Comparison of ENCODE assay signal across 8 mouse cellular contexts in the genomic region with DNA sequence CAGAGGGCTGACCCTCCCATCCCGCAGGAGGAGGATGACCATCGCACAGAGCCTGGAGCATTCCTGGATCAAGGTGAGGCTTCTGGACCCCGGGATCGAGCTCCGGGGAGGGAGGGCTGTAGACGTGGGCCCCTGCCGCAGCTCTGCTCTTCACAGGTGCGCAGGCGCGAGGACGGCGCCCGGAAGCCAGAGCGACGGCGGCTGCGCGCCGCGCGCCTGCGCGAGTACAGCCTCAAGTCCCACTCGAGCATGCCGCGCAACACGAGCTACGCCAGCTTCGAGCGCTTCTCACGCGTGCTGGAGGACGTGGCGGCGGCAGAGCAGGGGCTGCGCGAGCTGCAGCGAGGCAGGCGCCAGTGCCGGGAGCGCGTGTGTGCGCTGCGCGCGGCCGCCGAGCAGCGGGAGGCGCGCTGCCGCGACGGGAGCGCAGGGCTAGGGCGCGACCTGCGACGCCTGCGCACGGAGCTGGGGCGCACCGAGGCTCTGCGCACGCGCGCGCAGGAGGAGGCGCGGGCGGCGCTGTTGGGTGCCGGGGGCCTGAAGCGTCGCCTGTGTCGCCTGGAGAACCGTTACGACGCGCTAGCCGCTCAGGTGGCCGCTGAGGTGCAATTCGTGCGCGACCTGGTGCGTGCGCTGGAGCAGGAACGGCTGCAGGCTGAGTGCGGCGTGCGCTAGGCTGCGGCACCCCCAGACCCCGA. TPM values are rescaled to one million over a fixed set of nuclear protein-coding genes. Genes with fewer than 3 reads are reported as not detected.
DNase-seq lines count a peak whose midpoint lies in the region; ATAC-seq and TF ChIP-seq lines count a peak whose summit lies in the region.

No protein-coding gene starts in this region.

- H3K79me2 ChIP-seq in CH12.LX (replicated peaks; ENCODE audit: control insufficient read depth, extremely low read depth, insufficient read depth, poor library complexity, severe bottlenecking), result no peaks in the 10 kb centered on the region

- ATAC-seq in forebrain, embryonic 15.5 days (replicated peaks), result peak; percentile 90
- peak; percentile 87 for ATAC-seq in neural tube, embryonic 14.5 days (ENCODE audit: low read depth)

- H3K4me3 ChIP-seq in CH12.LX (replicated peaks in 1 of 3; ENCODE audit: low read depth in 2 of 3, low read length in 2 of 3, poor library complexity in 1 of 3), result peak overlapping the region; percentile 49 to 86 (median 59)
- H3K4me3 ChIP-seq in forebrain, embryonic 15.5 days, result peak overlapping the region; percentile 71
- peak overlapping the region; percentile 63 for H3K4me3 ChIP-seq in layer of hippocampus, adult 2 months
- peak overlapping the region; percentile 56 for H3K4me3 ChIP-seq in neural tube, embryonic 14.5 days (ENCODE audit: low read depth, low read length)

- TF ChIP-seq CTCF in CH12.LX (conservative IDR thresholded peaks at IDR 0.05 in 1 of 2, IDR thresholded peaks at IDR 0.05 in 1 of 2; ENCODE audit: low read depth in 2 of 2, low read length in 2 of 2), result 0 out of 4 replicates have a peak, but pooled peaks of 1 of the 2 experiments have one; percentile 6
- TF ChIP-seq CTCF in layer of hippocampus, adult 2 months (conservative IDR thresholded peaks at IDR 0.05), result no peak

- TF ChIP-seq EP300 in CH12.LX (IDR thresholded peaks at IDR 0.05; ENCODE audit: low read length), result no peak

- H3K27ac ChIP-seq in CH12.LX (ENCODE audit: insufficient read depth, low read depth), result peak overlapping the region; percentile 88
- peak overlapping the region; percentile 97 for H3K27ac ChIP-seq in forebrain, embryonic 15.5 days (replicated peaks)
- H3K27ac ChIP-seq in layer of hippocampus, adult 2 months, result peak overlapping the region; percentile 98
- H3K27ac ChIP-seq in neural tube, embryonic 14.5 days (ENCODE audit: low read depth, low read length), result peak overlapping the region; percentile 97

- in situ Hi-C loops in CH12.LX (cut with MboI; ENCODE audit: low pct_ligation_motif_present, low pct_unique_long_range_greater_than_20kb, low sequenced_read_pairs), result loop anchor here (10.0 kb wide), 1 partner anchor 162 kb away; a partner anchor contains a TSS

- peak; percentile 89 for TF ChIP-seq POLR2A in CH12.LX (IDR thresholded peaks at IDR 0.05; ENCODE audit: low read depth, low read length)

- peak overlapping the region; percentile 67 for H3K4me2 ChIP-seq in CH12.LX (ENCODE audit: insufficient read depth, low read depth, poor library complexity, severe bottlenecking)
- H3K4me2 ChIP-seq in forebrain, embryonic 15.5 days (replicated peaks), result peak overlapping the region; percentile 90
- peak overlapping the region; percentile 98 for H3K4me2 ChIP-seq in neural tube, embryonic 14.5 days (ENCODE audit: low read depth, low read length)

- WGBS in forebrain, embryonic 15.5 days, result under 1% methylated on average over 89 of the region's 93 CpGs
- WGBS in neural tube, embryonic 14.5 days, result under 1% methylated on average over 92 of the region's 93 CpGs

- H3K9me3 ChIP-seq in CH12.LX (replicated peaks; ENCODE audit: low read length), result no peaks in the 10 kb centered on the region
- H3K9me3 ChIP-seq in forebrain, embryonic 15.5 days, result no peaks in the 10 kb centered on the region
- no peaks in the 10 kb centered on the region for H3K9me3 ChIP-seq in neural tube, embryonic 14.5 days (ENCODE audit: control insufficient read depth, low read length)

- intact Hi-C loops in heart, postnatal 36 days (cut with DNase I), result loop anchor here (10.0 kb wide), 1 partner anchor 252 kb away; no protein-coding TSS in a partner anchor

- TF ChIP-seq RAD21 in CH12.LX (IDR thresholded peaks at IDR 0.05; ENCODE audit: low read depth, low read length), result no peak

- H3K9ac ChIP-seq in CH12.LX (ENCODE audit: insufficient read depth, low read depth), result peak overlapping the region; percentile 67
- H3K9ac ChIP-seq in forebrain, embryonic 15.5 days (replicated peaks), result peak overlapping the region; percentile 77
- peak overlapping the region; percentile 78 for H3K9ac ChIP-seq in neural tube, embryonic 14.5 days (replicated peaks; ENCODE audit: low read depth, low read length)

- peaks cover 5% of the 10 kb centered on the region for H3K27me3 ChIP-seq in CH12.LX (replicated peaks)
- H3K27me3 ChIP-seq in forebrain, embryonic 15.5 days, result peaks cover 35% of the 10 kb centered on the region; the same call in 1 of the 2 replicates
- no peaks in the 10 kb centered on the region for H3K27me3 ChIP-seq in neural tube, embryonic 14.5 days (ENCODE audit: control insufficient read depth, insufficient read depth, low read length)

- H3K4me1 ChIP-seq in CH12.LX (ENCODE audit: control insufficient read depth in 1 of 2, insufficient read depth in 2 of 2), result peaks cover 30 to 60% of the 10 kb centered on the region in 2 experiments
- peaks cover 18% of the 10 kb centered on the region for H3K4me1 ChIP-seq in forebrain, embryonic 15.5 days
- peaks cover 5% of the 10 kb centered on the region for H3K4me1 ChIP-seq in neural tube, embryonic 14.5 days (ENCODE audit: control insufficient read depth, insufficient read depth, low read length)

- dilution Hi-C loops in CH12.LX (cut with MboI; ENCODE audit: extremely low pct_ligation_motif_present, extremely low pct_unique_long_range_greater_than_20kb, low sequenced_read_pairs), result no loop called here

- peak; percentile 80 for DNase-seq in CH12.LX (ENCODE audit: extremely low read depth)
- DNase-seq in c-Kit-positive CD71-positive TER-119-positive erythroid progenitor cells, embryonic 14.5 days (ENCODE audit: low spot score), result peak; percentile 72
- peak; percentile 82 to 91 for DNase-seq in heart, postnatal 36 days
- DNase-seq in layer of hippocampus, adult 2 months (ENCODE audit: low spot score in 2 of 2), result peak; percentile 84 to 85
- peak; percentile 82 to 84 for DNase-seq in lung, adult 18-20 months
- DNase-seq in thymus, adult 18-20 months, result peak; percentile 72 to 79

- peaks cover 18 to 37% of the 10 kb centered on the region in 2 experiments for H3K36me3 ChIP-seq in CH12.LX (replicated peaks in 1 of 2; ENCODE audit: control insufficient read depth in 1 of 2, insufficient read depth in 1 of 2, low read length in 1 of 2)
- peaks cover 18% of the 10 kb centered on the region for H3K36me3 ChIP-seq in forebrain, embryonic 15.5 days
- peaks cover 12% of the 10 kb centered on the region for H3K36me3 ChIP-seq in neural tube, embryonic 14.5 days (ENCODE audit: control insufficient read depth, insufficient read depth, low read length)

TF ChIP-seq in CH12.LX, 34 proteins besides CTCF, POLR2A, EP300 and RAD21 (continues in another document):
- 0 out of 2 replicates have a peak, but pooled peaks have one; percentile 37 for TF ChIP-seq MEF2A (IDR thresholded peaks at IDR 0.05; ENCODE audit: borderline replicate concordance, low read depth, low read length)
- 0 out of 2 replicates have a peak, but pooled peaks have one; percentile 30 for TF ChIP-seq TBP (conservative IDR thresholded peaks at IDR 0.05; ENCODE audit: low read depth, low read length)
- 0 out of 2 replicates have a peak, but pooled peaks have one; percentile 14 for TF ChIP-seq BHLHE40 (IDR thresholded peaks at IDR 0.05; ENCODE audit: low read depth, low read length)
- TF ChIP-seq NRF1 (IDR thresholded peaks at IDR 0.05; ENCODE audit: low read depth, low read length), result peak; percentile 90
- 0 out of 2 replicates have a peak, but pooled peaks have one; percentile 35 for TF ChIP-seq HCFC1 (IDR thresholded peaks at IDR 0.05; ENCODE audit: low read depth, low read length)
- TF ChIP-seq MAX (IDR thresholded peaks at IDR 0.05; ENCODE audit: low read length), result peak; percentile 77; the same call in 1 of the 2 replicates

RNA-seq across cellular contexts. Expression of a gene that starts 8.8 kb away (rescaled TPM):
- total RNA-seq in CH12.LX (2012; rRNA removed), result 0.29 TPM in 1 of 2 replicates, not detected in the other
- not detected in 2 replicates for total RNA-seq in CH12.LX (2014; rRNA removed)
- 0.27 and 0.35 TPM in 2 replicates for polyA plus RNA-seq in CH12.LX (2012; ENCODE audit: insufficient read length, low read depth)
- 0.14 and 0.19 TPM in 2 replicates for polyA plus RNA-seq in forebrain, embryonic 15.5 days (2015; fragmentation: Nextera tagmentation; extraction: Ambion mirVana)
- not detected for total RNA-seq in heart, postnatal 36 days (2021)
- total RNA-seq in layer of hippocampus, adult 2 months (2021), result not detected
- polyA plus RNA-seq in neural tube, embryonic 14.5 days (2014; fragmentation: Nextera tagmentation; extraction: Ambion mirVana), result not detected in 2 replicates

RNA-seq across cellular contexts. Expression of a gene that starts 9.4 kb away (rescaled TPM):
- 0.08 TPM in 1 of 2 replicates, not detected in the other for total RNA-seq in CH12.LX (2012; rRNA removed)
- total RNA-seq in CH12.LX (2014; rRNA removed), result not detected in 2 replicates
- polyA plus RNA-seq in CH12.LX (2012; ENCODE audit: insufficient read length, low read depth), result not detected in 2 replicates
- 0.11 TPM in 1 of 2 replicates, not detected in the other for polyA plus RNA-seq in forebrain, embryonic 15.5 days (2015; fragmentation: Nextera tagmentation; extraction: Ambion mirVana)
- total RNA-seq in heart, postnatal 36 days (2021), result 1 to 10 TPM; 7.8 to 7.9 TPM
- total RNA-seq in layer of hippocampus, adult 2 months (2021), result under 1 TPM; 0.32 to 0.33 TPM
- not detected in 2 replicates for polyA plus RNA-seq in neural tube, embryonic 14.5 days (2014; fragmentation: Nextera tagmentation; extraction: Ambion mirVana)

RNA-seq across cellular contexts. Expression of a gene that starts 9.6 kb away (rescaled TPM):
- total RNA-seq in CH12.LX (2012; rRNA removed) (43.9 and 46.2 TPM in 2 replicates), CH12.LX (2014; rRNA removed) (25.4 and 27.5 TPM in 2 replicates)
- polyA plus RNA-seq in CH12.LX (2012; ENCODE audit: insufficient read length, low read depth), result 39.5 and 44.5 TPM in 2 replicates
- polyA plus RNA-seq in forebrain, embryonic 15.5 days (2015; fragmentation: Nextera tagmentation; extraction: Ambion mirVana), result 56.8 and 61.3 TPM in 2 replicates
- 10 to 100 TPM; 31.0 to 31.3 TPM for total RNA-seq in heart, postnatal 36 days (2021)
- total RNA-seq in layer of hippocampus, adult 2 months (2021), result 10 to 100 TPM; 73.6 to 78.4 TPM
- 64.5 and 67.3 TPM in 2 replicates for polyA plus RNA-seq in neural tube, embryonic 14.5 days (2014; fragmentation: Nextera tagmentation; extraction: Ambion mirVana)

RNA-seq across cellular contexts. Expression of a gene that starts 16.0 kb away (rescaled TPM):
- total RNA-seq in CH12.LX (2012; rRNA removed) (3,382 and 4,660 TPM in 2 replicates), CH12.LX (2014; rRNA removed) (1,528 and 1,752 TPM in 2 replicates)
- 2,532 and 2,649 TPM in 2 replicates for polyA plus RNA-seq in CH12.LX (2012; ENCODE audit: insufficient read length, low read depth)
- polyA plus RNA-seq in forebrain, embryonic 15.5 days (2015; fragmentation: Nextera tagmentation; extraction: Ambion mirVana), result 633 and 637 TPM in 2 replicates
- total RNA-seq in heart, postnatal 36 days (2021), result 1,000 to 10,000 TPM; 1,005 to 1,085 TPM
- total RNA-seq in layer of hippocampus, adult 2 months (2021), result 100 to 1,000 TPM; 907 to 909 TPM
- 373 and 452 TPM in 2 replicates for polyA plus RNA-seq in neural tube, embryonic 14.5 days (2014; fragmentation: Nextera tagmentation; extraction: Ambion mirVana)

RNA-seq across cellular contexts. Expression of a gene that starts 24.7 kb away (rescaled TPM):
- total RNA-seq in CH12.LX (2012; rRNA removed), result 24.3 and 26.6 TPM in 2 replicates
- total RNA-seq in CH12.LX (2014; rRNA removed), result 13.6 and 15.3 TPM in 2 replicates
- 26.5 and 33.5 TPM in 2 replicates for polyA plus RNA-seq in CH12.LX (2012; ENCODE audit: insufficient read length, low read depth)
- 54.9 and 57.8 TPM in 2 replicates for polyA plus RNA-seq in forebrain, embryonic 15.5 days (2015; fragmentation: Nextera tagmentation; extraction: Ambion mirVana)
- 10 to 100 TPM; 14.0 to 17.1 TPM for total RNA-seq in heart, postnatal 36 days (2021)
- 10 to 100 TPM; 29.4 to 29.5 TPM for total RNA-seq in layer of hippocampus, adult 2 months (2021)
- 48.4 and 51.4 TPM in 2 replicates for polyA plus RNA-seq in neural tube, embryonic 14.5 days (2014; fragmentation: Nextera tagmentation; extraction: Ambion mirVana)

Comparison
In these comparisons a context has a peak if more than half of its experiments do, and no peak if none do; other contexts are left out.
1. Peak in every context shown above with its lines: DNase-seq, ATAC-seq, H3K4me3 ChIP-seq and H3K27ac ChIP-seq.
2. RNA of a gene that starts 9.4 kb away (total RNA-seq): 7.8 to 7.9 TPM in heart, postnatal 36 days; 0.32 to 0.33 TPM in layer of hippocampus, adult 2 months and 0.08 TPM in CH12.LX; every median in the first group is over 4 times any median in the second.